Mouse (Mus musculus) forelimb bud, embryonic 11.5 days (tissue): Measurements from ENCODE around the gene Med27.

Experiments used
- DNase-seq: peaks from one replicate; pipeline ENCODE4 v3.0.0-alpha.2; 2012; ENCODE audit warnings: low read depth, low spot score

The Med27 gene

GRCm38 (mm10) chr2:29466396-29466795, 119.8 kb downstream of the Med27 start:
- no peak for DNase-seq

GRCm38 (mm10) chr2:29468517-29468936, 121.9 kb downstream of the Med27 start:
- no peak for DNase-seq

- no peak for DNase-seq
Measured at GRCm38 (mm10) chr2:29472952-29473437, 126.4 kb downstream of the Med27 start.

GRCm38 (mm10) chr2:29473907-29474306, 127.3 kb downstream of the Med27 start:
- no peak for DNase-seq

- no peak for DNase-seq
Measured at GRCm38 (mm10) chr2:29476702-29477101, 130.1 kb downstream of the Med27 start.

- DNase-seq, result no peak
Measured at GRCm38 (mm10) chr2:29481856-29482255, 135.2 kb downstream of the Med27 start.

GRCm38 (mm10) chr2:29482979-29483718, 136.5 kb downstream of the Med27 start:
- DNase-seq, result peak; percentile 52

- DNase-seq, result no peak
Measured at GRCm38 (mm10) chr2:29485519-29485918, 138.9 kb downstream of the Med27 start.

GRCm38 (mm10) chr2:29486491-29486890, 139.9 kb downstream of the Med27 start:
- no peak for DNase-seq

- DNase-seq, result no peak
Measured at GRCm38 (mm10) chr2:29487652-29488051, 141.0 kb downstream of the Med27 start.

GRCm38 (mm10) chr2:29488379-29489236, 142.0 kb downstream of the Med27 start:
- no peak for DNase-seq

- no peak for DNase-seq
Measured at GRCm38 (mm10) chr2:29491656-29492055, 145.0 kb downstream of the Med27 start.

GRCm38 (mm10) chr2:29493396-29494031, 146.9 kb downstream of the Med27 start:
- no peak for DNase-seq

GRCm38 (mm10) chr2:29495271-29495670, 148.7 kb downstream of the Med27 start:
- no peak for DNase-seq

GRCm38 (mm10) chr2:29500601-29501350, 154.2 kb downstream of the Med27 start:
- DNase-seq, result no peak

GRCm38 (mm10) chr2:29501381-29501780, 154.8 kb downstream of the Med27 start:
- DNase-seq, result no peak

GRCm38 (mm10) chr2:29504848-29505247, 158.2 kb downstream of the Med27 start:
- DNase-seq, result no peak

GRCm38 (mm10) chr2:29506411-29506810, 159.8 kb downstream of the Med27 start:
- no peak for DNase-seq

- no peak for DNase-seq
Measured at GRCm38 (mm10) chr2:29513131-29513530, 166.5 kb downstream of the Med27 start.

- no peak for DNase-seq
Measured at GRCm38 (mm10) chr2:29514836-29515235, 168.2 kb downstream of the Med27 start.

- DNase-seq, result no peak
Measured at GRCm38 (mm10) chr2:29515831-29516447, 169.3 kb downstream of the Med27 start.
